Mouse (Mus musculus) lung, embryonic 14.5 days (tissue): Measurements from ENCODE around the gene Tcf7l1. TPM values are rescaled to one million over a fixed set of nuclear protein-coding genes. Genes with fewer than 3 reads are reported as not detected.

Source experiments
- ATAC-seq: fragments of 200-750 bp; cut with Nextera tagmentation; 2 replicates; pipeline ENCODE4 v1.8.0; 2017; ENCODE audit warnings: mild to moderate bottlenecking, moderate TSS enrichment, moderate library complexity; ENCODE audit not compliant: insufficient read depth
- DNase-seq: peaks from one replicate; pipeline ENCODE4 v3.0.0-alpha.2; 2015
- H3K27ac ChIP-seq: fragments of 300-500 bp; sonication (generic); 2 replicates; pipeline ENCODE4 v1.5.1; 2014; ENCODE audit warnings: low read depth, mild to moderate bottlenecking, moderate library complexity
- H3K27me3 ChIP-seq: fragments of 300-500 bp; sonication (generic); 2 replicates; pipeline ENCODE4 v1.6.1; 2014; ENCODE audit warnings: low read length, control low read depth; ENCODE audit not compliant: insufficient read depth
- H3K36me3 ChIP-seq: fragments of 300-500 bp; sonication (generic); 2 replicates; pipeline ENCODE4 v1.6.1; 2014; ENCODE audit warnings: control low read depth; ENCODE audit not compliant: insufficient read depth
- H3K4me1 ChIP-seq: fragments of 300-500 bp; sonication (generic); 2 replicates; pipeline ENCODE4 v1.6.1; 2014; ENCODE audit warnings: antibody characterized with exemption, control low read depth; ENCODE audit not compliant: insufficient read depth
- H3K4me2 ChIP-seq: fragments of 300-500 bp; sonication (generic); 2 replicates; pipeline ENCODE4 v1.6.1; 2014; ENCODE audit warnings: mild to moderate bottlenecking
- H3K4me3 ChIP-seq: fragments of 300-500 bp; sonication (generic); 2 replicates; pipeline ENCODE4 v1.5.1; 2014; ENCODE audit warnings: low read depth, low read length
- H3K9ac ChIP-seq: fragments of 300-500 bp; sonication (generic); 2 replicates; pipeline ENCODE4 v1.6.1; 2014
- H3K9me3 ChIP-seq: fragments of 300-500 bp; sonication (generic); 2 replicates; pipeline ENCODE4 v1.6.1; 2016; ENCODE audit warnings: low read depth, low read length, control low read depth
- CTCF ChIP-seq: IDR thresholded peaks from 2 replicates; pipeline ENCODE4 v1.5.1; 2016; ENCODE audit warnings: antibody characterized with exemption, low read depth
- WGBS: fragments of 180-500 bp; shearing (Covaris S2); extraction: QIAGEN DNeasy Blood & Tissue Kit; methylation state at CpG from one replicate; pipeline ENCODE4 v1.1.7; 2014; 5-methylcytosine and 5-hydroxymethylcytosine counted together
- polyA plus RNA-seq: library from polyadenylated mRNA; unstranded; fragments of >200 nt; fragmentation: Nextera tagmentation; extraction: Ambion mirVana; gene quantifications from 2 replicates; pipeline ENCODE4 v1.2.1, GENCODE M21; 2014

Gene Tcf7l1
- polyA plus RNA-seq, 1 experiment from 2014 or later: 41.1 TPM

DNA sequence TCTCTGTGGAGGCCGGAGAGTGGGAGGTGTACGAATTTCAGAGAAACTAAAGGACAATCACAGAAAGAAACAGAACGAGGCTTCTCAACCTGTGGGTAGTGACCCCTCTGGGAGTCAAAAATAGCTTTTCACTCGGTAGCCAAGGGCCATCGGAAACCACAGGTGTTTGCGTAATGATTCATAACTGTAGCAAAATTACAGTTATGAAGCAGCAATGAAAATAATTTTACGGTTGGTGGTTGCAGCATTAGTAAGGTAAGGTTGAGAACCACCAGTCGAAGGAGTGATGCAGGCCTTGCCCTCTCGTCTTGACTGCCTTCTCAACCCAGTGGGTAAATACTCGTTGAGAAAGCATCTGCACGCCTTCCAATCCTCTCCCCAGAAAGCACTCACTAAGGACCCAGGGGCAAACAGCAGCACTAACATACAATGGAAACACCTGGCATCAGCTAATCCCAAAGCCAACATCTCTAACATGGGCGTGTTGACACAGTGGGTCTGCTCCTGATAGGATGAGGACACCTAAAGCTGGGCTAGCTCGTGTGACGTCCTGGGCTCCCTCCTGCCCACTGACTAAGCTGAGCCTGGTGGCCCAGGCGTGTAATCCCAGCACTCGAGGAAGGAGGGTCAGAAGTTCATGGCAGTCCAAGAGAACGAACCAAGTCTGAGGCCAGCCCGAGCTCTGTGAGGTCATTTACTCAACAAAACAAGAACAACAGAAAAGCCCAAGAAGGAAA is 147.7 kb downstream of the Tcf7l1 start:
- peak; percentile 57 for ATAC-seq
- H3K4me2 ChIP-seq: no peak overlapping the region
- H3K4me3 ChIP-seq: no peak overlapping the region
- TF ChIP-seq CTCF: no peak
- no peak overlapping the region for H3K9ac ChIP-seq
- no peaks in the 10 kb centered on the region for H3K4me1 ChIP-seq
- no peaks in the 10 kb centered on the region for H3K27me3 ChIP-seq
- H3K36me3 ChIP-seq: no peaks in the 10 kb centered on the region
- H3K9me3 ChIP-seq: no peaks in the 10 kb centered on the region
- DNase-seq: peak; percentile 26
- H3K27ac ChIP-seq: peak overlapping the region; percentile 48
- 64% methylated on average over 18 of the region's 18 CpGs for WGBS

- WGBS: 76% methylated on average over 3 of the region's 3 CpGs
- Histone ChIP-seq H3K4me3 (no peak overlapping the region), H3K27ac (no peak overlapping the region), H3K27me3 (no peaks in the 10 kb centered on the region), H3K9me3 (no peaks in the 10 kb centered on the region), H3K36me3 (peaks cover 15% of the 10 kb centered on the region), H3K9ac (no peak overlapping the region), H3K4me2 (no peak overlapping the region), H3K4me1 (no peaks in the 10 kb centered on the region)
- DNase-seq (no peak), ATAC-seq (no peak)
- peak; percentile 37 for TF ChIP-seq CTCF
Observed at GRCm38 (mm10) chr6:72636940-72637339, 152.1 kb downstream of the Tcf7l1 start.

DNA sequence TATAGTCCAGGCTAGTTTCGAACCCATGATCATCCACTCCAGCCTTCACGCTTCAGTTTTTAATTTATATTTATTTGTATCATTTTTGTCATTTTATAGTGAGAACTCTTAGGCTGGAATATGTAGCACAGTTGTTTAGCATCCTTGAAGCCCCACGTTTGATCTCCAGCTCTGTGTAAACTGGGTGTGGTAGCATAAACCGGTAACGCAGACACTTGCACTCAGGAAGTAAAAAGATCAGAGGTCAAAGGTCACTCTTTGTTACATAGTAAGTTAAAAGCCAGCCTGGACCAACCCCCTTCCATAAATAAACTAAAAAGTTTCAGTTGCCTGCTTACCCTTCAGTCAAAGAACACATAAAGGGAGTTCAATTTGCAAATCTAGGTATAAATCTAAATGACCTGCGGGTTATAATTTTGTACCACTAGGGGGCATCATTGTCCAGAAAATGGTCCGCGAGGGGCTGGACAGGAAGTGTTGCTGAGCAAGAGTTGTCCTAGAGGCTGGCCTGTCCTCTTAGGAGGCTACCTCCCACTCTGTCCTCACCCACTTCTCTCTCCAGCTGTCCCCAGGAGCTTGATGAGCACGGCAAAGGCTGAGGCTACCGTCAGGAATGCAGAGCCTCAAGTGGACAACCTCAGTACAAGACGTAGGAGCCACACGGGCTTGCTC is 153.2 kb downstream of the Tcf7l1 start:
- WGBS: 35% methylated on average over 12 of the region's 12 CpGs
- H3K4me2 ChIP-seq: peak overlapping the region; percentile 24; the same call in 1 of the 2 replicates
- peak overlapping the region; percentile 25; the same call in 1 of the 2 replicates for H3K27ac ChIP-seq
- H3K4me3 ChIP-seq: no peak overlapping the region
- TF ChIP-seq CTCF: peak; percentile 75
- peaks cover 24% of the 10 kb centered on the region for H3K36me3 ChIP-seq
- ATAC-seq (peak; percentile 87), DNase-seq (peak; percentile 93)
- H3K4me1 ChIP-seq: no peaks in the 10 kb centered on the region
- H3K27me3 ChIP-seq: no peaks in the 10 kb centered on the region
- no peak overlapping the region for H3K9ac ChIP-seq
- no peaks in the 10 kb centered on the region for H3K9me3 ChIP-seq

DNA sequence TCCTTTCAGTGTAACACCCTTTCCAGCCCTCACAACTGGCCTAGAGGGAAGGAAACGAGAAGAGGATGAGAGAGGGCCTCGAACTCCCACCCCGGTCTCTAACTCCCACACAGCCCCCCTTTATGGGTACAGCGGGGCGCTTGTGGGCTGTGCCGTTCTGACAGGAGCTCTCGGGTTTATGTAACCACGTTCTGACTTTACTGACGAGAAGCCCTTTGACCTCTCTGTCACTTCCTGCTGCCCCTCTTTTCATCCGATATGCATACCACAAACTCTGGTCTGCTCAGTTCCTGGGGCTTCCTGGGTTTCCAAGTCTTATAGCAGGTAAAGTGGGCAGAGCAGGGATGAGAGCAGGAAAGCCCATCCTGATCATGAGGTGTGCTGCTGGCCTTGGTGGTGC is 154.7 kb downstream of the Tcf7l1 start:
- DNase-seq: no peak
- no peak overlapping the region for H3K4me3 ChIP-seq
- WGBS: 55% methylated on average over 10 of the region's 10 CpGs

DNA sequence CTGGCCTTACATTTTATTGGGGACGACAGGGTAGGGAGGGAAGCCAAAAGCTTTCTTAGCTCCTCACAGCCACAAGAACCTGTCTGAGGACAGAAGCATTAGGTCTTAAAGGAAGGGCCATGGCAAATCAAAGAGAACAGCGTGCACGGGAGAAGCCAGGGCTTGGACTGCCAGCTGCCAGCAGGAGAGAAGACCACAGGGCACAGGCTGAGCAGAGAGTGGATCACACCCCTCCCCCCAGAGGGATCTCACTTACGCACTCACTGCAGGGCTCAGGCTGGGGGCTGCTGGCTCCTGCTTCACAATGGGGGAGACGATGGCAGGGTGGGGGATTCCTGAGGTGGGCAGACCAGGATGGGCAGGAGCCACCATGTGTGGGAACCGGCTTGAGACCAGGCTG is 157.4 kb downstream of the Tcf7l1 start:
- TF ChIP-seq CTCF: no peak
- WGBS: 77% methylated on average over 6 of the region's 6 CpGs
- DNase-seq (no peak), ATAC-seq (no peak)
- Histone ChIP-seq H3K36me3 (peaks cover 57% of the 10 kb centered on the region), H3K9ac (no peak overlapping the region), H3K9me3 (no peaks in the 10 kb centered on the region), H3K4me2 (no peak overlapping the region), H3K4me3 (no peak overlapping the region), H3K27ac (no peak overlapping the region), H3K4me1 (no peaks in the 10 kb centered on the region), H3K27me3 (no peaks in the 10 kb centered on the region)

More for the DNA sequence above, 154.7 kb downstream of the Tcf7l1 start:
- Histone ChIP-seq H3K4me1 (no peaks in the 10 kb centered on the region), H3K4me2 (no peak overlapping the region), H3K9ac (no peak overlapping the region), H3K36me3 (peaks cover 39% of the 10 kb centered on the region), H3K27me3 (no peaks in the 10 kb centered on the region), H3K9me3 (no peaks in the 10 kb centered on the region), H3K27ac (no peak overlapping the region)
- TF ChIP-seq CTCF: no peak
- no peak for ATAC-seq

GRCm38 (mm10) chr6:72630961-72631360 is 158.1 kb downstream of the Tcf7l1 start:
- H3K36me3 ChIP-seq: peaks cover 64% of the 10 kb centered on the region
- H3K27ac ChIP-seq: no peak overlapping the region
- DNase-seq: no peak
- 88% methylated on average over 14 of the region's 14 CpGs for WGBS
- H3K27me3 ChIP-seq: no peaks in the 10 kb centered on the region
- no peak overlapping the region for H3K4me2 ChIP-seq
- no peak for ATAC-seq
- no peak overlapping the region for H3K9ac ChIP-seq
- TF ChIP-seq CTCF: no peak
- no peak overlapping the region for H3K4me3 ChIP-seq
- no peaks in the 10 kb centered on the region for H3K4me1 ChIP-seq
- H3K9me3 ChIP-seq: no peaks in the 10 kb centered on the region

DNA sequence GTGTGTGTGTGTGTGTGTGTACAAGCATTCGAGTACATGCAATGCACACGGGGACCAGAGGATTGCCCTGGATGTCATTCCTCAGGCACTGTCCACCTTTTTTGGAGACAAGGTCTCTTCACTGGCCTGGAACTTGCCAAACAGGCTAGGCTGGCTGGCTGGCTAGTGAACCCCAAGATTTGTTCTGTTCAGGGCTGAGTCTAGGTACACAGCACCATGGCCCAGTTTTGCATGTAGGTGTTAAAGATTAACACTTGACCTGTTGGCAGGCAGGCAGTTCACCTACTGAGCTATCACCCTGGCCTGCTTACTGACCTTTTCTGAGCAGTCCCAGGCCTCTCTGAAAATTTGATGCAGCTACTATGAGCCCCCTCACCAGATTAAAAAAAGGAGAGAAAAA is 158.7 kb downstream of the Tcf7l1 start:
- Histone ChIP-seq H3K27ac (no peak overlapping the region), H3K9me3 (no peaks in the 10 kb centered on the region), H3K4me2 (no peak overlapping the region), H3K4me1 (no peaks in the 10 kb centered on the region), H3K36me3 (peaks cover 64% of the 10 kb centered on the region), H3K4me3 (no peak overlapping the region), H3K9ac (no peak overlapping the region), H3K27me3 (no peaks in the 10 kb centered on the region)
- DNase-seq (no peak), ATAC-seq (no peak)
- TF ChIP-seq CTCF: no peak
- WGBS: 84% methylated on average over 2 of the region's 2 CpGs
